Mouse (Mus musculus): ENCODE measurements around the gene Agk. TPM values are rescaled to one million over a fixed set of nuclear protein-coding genes. Genes with fewer than 3 reads are reported as not detected.
A peak's percentile ranks its signal among the peaks of the same experiment; 100 is the strongest.

Gene Agk
- total RNA-seq, 4 experiments from 2014 or later = 30.7 to 37.0 (median 33.7) TPM

GRCm38 (mm10) chr6:40413046-40413445, 88.1 kb downstream of the Agk start:
- no peak for DNase-seq

- no peak for DNase-seq
These were observed 88.6 kb downstream of the Agk start for GRCm38 (mm10) chr6:40413565-40413964.

- no peak for DNase-seq
These were observed 90.8 kb downstream of the Agk start for GRCm38 (mm10) chr6:40415799-40416198.

GRCm38 (mm10) chr6:40418386-40418785, 93.4 kb downstream of the Agk start:
- DNase-seq = no peak

GRCm38 (mm10) chr6:40421099-40421498, 96.1 kb downstream of the Agk start:
- no peak for DNase-seq

- DNase-seq = no peak
These were observed 98.0 kb downstream of the Agk start for GRCm38 (mm10) chr6:40423013-40423412.

- no peak for DNase-seq
These were observed 98.8 kb downstream of the Agk start for GRCm38 (mm10) chr6:40423774-40424173.

- DNase-seq = no peak
These were observed 102.5 kb downstream of the Agk start for GRCm38 (mm10) chr6:40427441-40427840.

- no peak for DNase-seq
These were observed 103.7 kb downstream of the Agk start for GRCm38 (mm10) chr6:40428696-40429095.

- no peak for DNase-seq
These were observed 104.6 kb downstream of the Agk start for GRCm38 (mm10) chr6:40429521-40429931.

GRCm38 (mm10) chr6:40430251-40430650, 105.3 kb downstream of the Agk start:
- DNase-seq = no peak

GRCm38 (mm10) chr6:40430878-40431277, 105.9 kb downstream of the Agk start:
- no peak for DNase-seq

GRCm38 (mm10) chr6:40431356-40431755, 106.4 kb downstream of the Agk start:
- peak; percentile 18 for DNase-seq

- no peak for DNase-seq
These were observed 106.8 kb downstream of the Agk start for GRCm38 (mm10) chr6:40431812-40432211.

GRCm38 (mm10) chr6:40432346-40433275, 107.6 kb downstream of the Agk start:
- no peak for DNase-seq

GRCm38 (mm10) chr6:40434697-40435096, 109.7 kb downstream of the Agk start:
- no peak for DNase-seq

GRCm38 (mm10) chr6:40435151-40436046, 110.4 kb downstream of the Agk start:
- DNase-seq = peak; percentile 18

- peak; percentile 67 for DNase-seq
These were observed 111.1 kb downstream of the Agk start, which contains the start of gene E330009J07Rik for GRCm38 (mm10) chr6:40436047-40436483. Gene E330009J07Rik (minus strand): TSS chr6:40436135.

GRCm38 (mm10) chr6:40438936-40439335, 114.0 kb downstream of the Agk start, which contains the start of gene Wee2:
Gene Wee2 (plus strand): TSS chr6:40439088.
- no peak for DNase-seq

GRCm38 (mm10) chr6:40439731-40440130, 114.8 kb downstream of the Agk start:
- DNase-seq = no peak

- no peak for DNase-seq
These were observed 116.3 kb downstream of the Agk start for GRCm38 (mm10) chr6:40441276-40441675.

- DNase-seq = no peak
These were observed 116.8 kb downstream of the Agk start for GRCm38 (mm10) chr6:40441755-40442154.
